Mouse (Mus musculus) embryo, embryonic 10 days (tissue): Measurements from ENCODE around the gene Alg11.

Experiments used
- DNase-seq: peaks from one replicate; pipeline ENCODE4 v3.0.0-alpha.2; 2015; ENCODE audit warnings: low spot score

The Alg11 gene

GRCm38 (mm10) chr8:22061126-22061525 is 605 bp downstream of the Alg11 start:
- no peak for DNase-seq

DNA sequence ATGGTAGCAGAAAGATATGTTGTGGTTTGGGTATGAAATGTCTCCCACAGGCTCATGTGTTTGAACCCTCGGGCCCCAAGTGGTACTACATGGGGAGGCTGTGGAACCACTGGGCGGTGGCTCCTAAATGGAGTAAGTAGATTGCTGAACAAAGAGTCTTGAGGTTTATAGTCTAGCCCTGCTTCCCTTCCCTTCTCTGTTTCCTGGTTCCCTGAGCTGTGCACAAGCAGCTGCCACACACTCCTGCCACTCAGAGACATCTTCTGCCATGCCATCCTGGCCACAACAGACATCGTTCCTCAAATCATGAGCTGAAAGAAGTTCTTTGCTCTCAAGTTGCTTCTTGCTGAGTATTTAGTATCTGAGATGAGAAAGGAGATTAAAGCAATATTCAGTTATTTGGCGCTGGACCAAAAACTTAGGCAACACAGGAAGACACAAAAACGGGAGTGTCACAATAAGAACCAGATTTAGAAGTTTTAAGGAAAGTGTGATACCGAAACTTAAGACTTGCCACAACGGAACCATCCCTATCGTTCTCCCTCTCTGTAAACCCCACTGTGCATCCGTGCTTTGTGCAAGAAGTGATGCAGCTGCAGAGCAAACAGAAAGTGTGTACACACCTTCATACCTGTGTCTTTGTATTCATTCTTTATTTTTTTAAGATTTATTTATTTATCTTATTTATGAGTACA is 18.9 kb downstream of the Alg11 start:
- no peak for DNase-seq

- no peak for DNase-seq
Observed at GRCm38 (mm10) chr8:22089226-22089625, 28.7 kb downstream of the Alg11 start.

GRCm38 (mm10) chr8:22091568-22091967 is 31.0 kb downstream of the Alg11 start:
- peak; percentile 59 for DNase-seq

- no peak for DNase-seq
Observed at GRCm38 (mm10) chr8:22107020-22107419, 46.5 kb downstream of the Alg11 start.
